Mouse (Mus musculus): ENCODE data around the gene Zfp408. TPM values are rescaled to one million over a fixed set of nuclear protein-coding genes. Genes with fewer than 3 reads are reported as not detected.
"Not testable (repeated sequence)": the region's sequence is repeated elsewhere in the genome, so short reads cannot be mapped to it uniquely, and the experiment has no call there.

Gene Zfp408
- polyA plus RNA-seq, 1 experiment from 2014 or later: 12.6 TPM

DNA sequence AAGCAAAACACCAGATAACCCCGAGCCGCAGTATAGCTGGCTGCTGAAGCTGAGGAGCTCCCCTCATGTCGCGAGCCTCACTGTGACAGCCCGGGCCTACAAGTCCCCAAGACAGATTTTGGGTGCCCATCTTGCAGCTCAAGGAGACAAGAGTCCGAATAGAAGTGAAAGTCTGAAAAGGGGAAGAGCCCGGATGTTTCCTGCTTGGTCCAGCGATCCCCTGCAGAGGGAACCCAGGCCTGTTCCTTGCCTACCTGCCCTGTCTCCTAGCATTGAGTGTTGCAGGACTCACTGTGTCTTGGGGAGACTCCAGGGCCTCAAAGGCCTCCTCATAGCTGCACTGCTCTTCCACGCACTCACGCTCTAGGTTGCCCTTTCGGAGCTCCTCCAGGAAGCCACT lies 14.1 kb downstream of the Zfp408 start:
- no peak overlapping the region for H3K4me2 ChIP-seq
- H3K9ac ChIP-seq (replicated peaks): no peak overlapping the region
- no peaks in the 10 kb centered on the region for H3K27me3 ChIP-seq
- no peak for ATAC-seq (ENCODE audit: insufficient number of reproducible peaks, insufficient read depth, low FRiP score, low TSS enrichment, low read depth)
- H3K27ac ChIP-seq: no peak overlapping the region
- H3K4me1 ChIP-seq (replicated peaks): no peaks in the 10 kb centered on the region
- H3K4me3 ChIP-seq (replicated peaks): no peak overlapping the region
- no peaks in the 10 kb centered on the region for H3K9me3 ChIP-seq
- H3K36me3 ChIP-seq: no peaks in the 10 kb centered on the region
- WGBS: 90% methylated on average over 11 of the region's 11 CpGs

DNA sequence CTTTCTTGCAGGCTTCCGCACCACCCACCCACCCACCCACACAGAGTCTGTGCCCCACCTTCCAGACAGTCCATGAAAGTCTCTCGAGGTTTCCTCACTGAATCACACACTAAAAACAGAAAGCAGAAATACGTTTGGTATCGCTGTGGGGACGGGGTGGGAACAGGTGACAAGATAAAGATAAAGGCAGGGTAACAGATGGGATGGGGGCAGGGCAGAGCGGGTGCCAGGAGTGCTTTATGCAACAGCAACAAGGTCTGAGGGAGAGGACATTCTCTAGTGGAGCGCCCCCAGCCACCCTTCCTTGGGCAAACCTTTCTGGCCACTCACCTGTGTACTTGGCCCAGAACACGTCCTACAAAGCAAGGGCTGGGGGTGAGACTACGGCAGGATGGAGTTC lies 14.8 kb downstream of the Zfp408 start:
- Histone ChIP-seq H3K9ac (replicated peaks) (no peak overlapping the region), H3K27me3 (no peaks in the 10 kb centered on the region), H3K9me3 (no peaks in the 10 kb centered on the region), H3K27ac (no peak overlapping the region), H3K4me2 (no peak overlapping the region), H3K4me3 (replicated peaks) (no peak overlapping the region), H3K4me1 (replicated peaks) (no peaks in the 10 kb centered on the region), H3K36me3 (no peaks in the 10 kb centered on the region)
- ATAC-seq (ENCODE audit: insufficient number of reproducible peaks, insufficient read depth, low FRiP score, low TSS enrichment, low read depth): no peak
- WGBS: 76% methylated on average over 9 of the region's 9 CpGs

DNA sequence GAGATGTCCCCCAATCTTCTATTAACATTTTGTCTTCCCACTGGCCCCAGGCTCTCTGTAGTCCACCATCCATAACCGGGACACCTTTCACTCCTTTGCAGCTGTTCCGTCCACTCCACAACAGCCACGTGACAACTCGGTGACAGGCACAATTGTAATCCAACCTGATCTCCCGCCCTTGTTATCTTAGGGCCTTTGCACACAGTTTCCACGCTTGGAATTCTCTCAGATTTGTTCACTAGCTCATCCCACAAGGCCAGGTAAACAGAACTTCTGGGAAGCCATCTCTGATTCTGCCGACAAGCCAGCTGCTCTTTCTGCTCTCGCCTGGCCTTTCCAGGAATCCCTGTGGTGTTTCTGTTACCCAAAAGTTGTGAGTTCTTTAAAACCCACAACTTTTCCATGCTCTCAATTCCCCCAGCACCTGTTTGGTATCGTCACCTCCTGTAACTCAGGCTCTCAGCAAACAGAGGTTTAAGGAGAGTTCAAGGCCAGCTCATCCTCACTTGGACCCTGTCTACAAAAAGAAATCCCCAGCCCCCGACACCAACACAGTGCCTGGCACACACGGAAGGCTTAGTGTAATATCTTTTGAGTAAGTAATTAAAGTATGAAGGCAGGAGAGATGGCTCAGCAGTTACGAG lies 16.1 kb downstream of the Zfp408 start:
- no peaks in the 10 kb centered on the region for H3K27me3 ChIP-seq
- WGBS: 79% methylated on average over 12 of the region's 12 CpGs
- H3K36me3 ChIP-seq: no peaks in the 10 kb centered on the region
- H3K9ac ChIP-seq (replicated peaks): no peak overlapping the region
- no peaks in the 10 kb centered on the region for H3K9me3 ChIP-seq
- no peaks in the 10 kb centered on the region for H3K4me1 ChIP-seq (replicated peaks)
- H3K4me3 ChIP-seq (replicated peaks): no peak overlapping the region
- no peak for ATAC-seq (ENCODE audit: insufficient number of reproducible peaks, insufficient read depth, low FRiP score, low TSS enrichment, low read depth)
- H3K4me2 ChIP-seq: no peak overlapping the region
- H3K27ac ChIP-seq: no peak overlapping the region

DNA sequence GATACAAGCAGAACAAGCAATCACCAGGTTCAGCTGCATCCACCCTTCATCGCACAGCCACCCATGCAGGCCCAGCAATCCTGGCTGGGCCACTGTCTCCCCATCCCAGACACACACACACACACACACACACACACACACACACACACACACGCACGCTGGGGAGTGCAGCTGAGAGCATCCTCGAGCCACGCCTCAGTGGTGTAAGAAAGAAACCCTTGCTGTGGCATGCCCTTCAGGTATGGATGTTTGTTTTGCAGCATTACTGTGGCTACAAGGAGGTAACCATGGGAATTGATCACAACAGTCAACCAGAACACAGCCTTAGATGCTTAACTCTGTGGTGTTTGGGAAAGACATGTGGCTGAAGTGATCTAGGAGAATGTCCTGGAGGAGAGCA lies 17.3 kb downstream of the Zfp408 start:
- Histone ChIP-seq H3K9me3 (no peaks in the 10 kb centered on the region), H3K4me1 (replicated peaks) (no peaks in the 10 kb centered on the region), H3K27me3 (no peaks in the 10 kb centered on the region), H3K36me3 (no peaks in the 10 kb centered on the region), H3K4me2 (no peak overlapping the region), H3K9ac (replicated peaks) (no peak overlapping the region), H3K27ac (no peak overlapping the region), H3K4me3 (replicated peaks) (no peak overlapping the region)
- WGBS: 83% methylated on average over 5 of the region's 5 CpGs
- no peak for ATAC-seq (ENCODE audit: insufficient number of reproducible peaks, insufficient read depth, low FRiP score, low TSS enrichment, low read depth)

DNA sequence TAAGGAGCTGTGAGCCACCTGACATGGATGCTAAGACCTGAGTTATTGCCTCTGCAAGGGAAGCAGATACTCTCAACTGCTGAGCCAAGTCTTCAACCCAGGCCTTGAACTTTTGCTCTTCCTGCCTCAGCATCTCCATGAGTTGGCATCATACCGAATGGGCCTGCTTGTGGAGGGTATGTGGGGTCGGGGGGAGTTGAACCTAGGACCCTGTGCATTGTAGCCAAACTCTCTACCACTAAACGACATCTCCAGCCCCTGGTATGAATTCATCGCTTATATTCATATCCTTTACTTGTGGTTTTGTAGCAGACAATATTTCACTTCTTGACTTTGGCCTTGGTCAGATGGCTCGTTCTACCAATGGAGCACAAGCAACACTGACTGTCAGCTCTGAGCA lies 17.8 kb downstream of the Zfp408 start:
- Histone ChIP-seq H3K27me3 (no peaks in the 10 kb centered on the region), H3K27ac (no peak overlapping the region), H3K9ac (replicated peaks) (no peak overlapping the region), H3K4me3 (replicated peaks) (no peak overlapping the region), H3K9me3 (no peaks in the 10 kb centered on the region), H3K4me1 (replicated peaks) (no peaks in the 10 kb centered on the region), H3K36me3 (no peaks in the 10 kb centered on the region), H3K4me2 (no peak overlapping the region)
- WGBS: 85% methylated on average over 5 of the region's 5 CpGs
- ATAC-seq (ENCODE audit: insufficient number of reproducible peaks, insufficient read depth, low FRiP score, low TSS enrichment, low read depth): no peak

DNA sequence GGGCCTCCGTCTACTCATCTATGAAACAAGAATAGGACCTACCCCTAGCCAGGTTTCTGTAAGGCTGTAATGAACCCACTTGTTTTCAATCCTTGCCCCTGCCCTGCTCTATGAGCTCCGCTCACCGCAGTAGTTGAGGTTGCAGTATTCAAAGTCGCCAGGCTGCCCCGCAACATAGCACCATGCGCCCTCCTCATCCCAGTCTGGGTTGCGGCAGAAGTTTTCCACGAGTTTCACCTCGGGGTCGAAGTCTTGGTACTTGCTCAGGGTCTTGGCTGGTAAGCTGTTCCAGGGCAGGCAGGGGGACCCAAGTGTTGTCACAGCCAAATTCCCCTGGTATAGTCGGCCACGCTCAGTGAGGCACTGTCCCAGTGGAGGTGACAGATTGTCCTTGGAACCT lies 19.2 kb downstream of the Zfp408 start:
- Histone ChIP-seq H3K4me3 (replicated peaks) (no peak overlapping the region), H3K9ac (replicated peaks) (no peak overlapping the region), H3K27ac (no peak overlapping the region), H3K4me1 (replicated peaks) (no peaks in the 10 kb centered on the region), H3K36me3 (no peaks in the 10 kb centered on the region), H3K9me3 (no peaks in the 10 kb centered on the region), H3K4me2 (no peak overlapping the region), H3K27me3 (no peaks in the 10 kb centered on the region)
- 88% methylated on average over 12 of the region's 12 CpGs for WGBS
- no peak for ATAC-seq (ENCODE audit: insufficient number of reproducible peaks, insufficient read depth, low FRiP score, low TSS enrichment, low read depth)

DNA sequence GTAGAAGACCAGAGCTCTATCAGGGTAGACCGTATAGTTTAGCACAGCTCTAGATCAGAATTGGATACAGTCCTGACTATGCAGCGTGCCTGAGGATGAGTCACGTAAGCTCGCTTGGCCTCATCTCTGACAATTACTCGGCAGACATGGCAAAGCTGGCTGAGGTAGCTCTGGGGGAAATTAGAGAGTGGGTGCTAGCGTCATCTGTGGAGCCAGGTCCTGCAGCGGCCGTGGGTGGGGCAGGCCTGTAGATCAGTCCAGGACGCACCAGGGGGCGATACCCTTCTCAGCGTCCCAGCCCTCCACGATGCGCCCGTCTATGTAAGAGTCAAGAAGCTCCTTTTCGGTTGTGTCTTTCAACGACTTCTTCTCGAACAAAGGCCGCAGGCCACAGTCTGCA lies 19.9 kb downstream of the Zfp408 start:
- no peaks in the 10 kb centered on the region for H3K27me3 ChIP-seq
- H3K4me1 ChIP-seq (replicated peaks): no peaks in the 10 kb centered on the region
- H3K9ac ChIP-seq (replicated peaks): no peak overlapping the region
- WGBS: 86% methylated on average over 18 of the region's 18 CpGs
- no peak overlapping the region for H3K4me2 ChIP-seq
- H3K27ac ChIP-seq: no peak overlapping the region
- no peaks in the 10 kb centered on the region for H3K36me3 ChIP-seq
- no peak for ATAC-seq (ENCODE audit: insufficient number of reproducible peaks, insufficient read depth, low FRiP score, low TSS enrichment, low read depth)
- no peak overlapping the region for H3K4me3 ChIP-seq (replicated peaks)
- no peaks in the 10 kb centered on the region for H3K9me3 ChIP-seq

DNA sequence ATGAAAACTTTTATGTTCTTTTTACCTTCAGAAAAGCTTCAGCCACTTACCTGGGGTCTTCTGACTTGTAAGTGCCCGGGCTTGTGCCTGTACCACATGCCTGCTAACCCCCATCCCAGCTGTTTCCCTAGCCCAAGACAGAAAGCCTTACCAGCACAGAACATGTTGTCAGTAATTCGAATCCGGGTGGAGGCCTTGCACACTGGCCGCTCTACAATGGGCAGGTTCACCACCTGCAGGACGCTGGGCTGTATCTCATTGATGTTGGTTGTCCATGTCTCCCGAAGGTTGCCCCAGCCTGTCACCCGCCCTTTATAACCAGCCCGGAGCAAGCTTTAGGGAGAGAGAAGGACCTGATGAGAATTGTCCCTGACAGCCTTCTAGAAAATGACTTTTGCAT lies 21.4 kb downstream of the Zfp408 start:
- Histone ChIP-seq H3K4me1 (replicated peaks) (no peaks in the 10 kb centered on the region), H3K4me2 (no peak overlapping the region), H3K9ac (replicated peaks) (no peak overlapping the region), H3K27ac (no peak overlapping the region), H3K27me3 (no peaks in the 10 kb centered on the region), H3K36me3 (peaks cover 4% of the 10 kb centered on the region; the same call in 1 of the 2 replicates), H3K9me3 (no peaks in the 10 kb centered on the region), H3K4me3 (replicated peaks) (no peak overlapping the region)
- 84% methylated on average over 8 of the region's 8 CpGs for WGBS
- ATAC-seq (ENCODE audit: insufficient number of reproducible peaks, insufficient read depth, low FRiP score, low TSS enrichment, low read depth): no peak

DNA sequence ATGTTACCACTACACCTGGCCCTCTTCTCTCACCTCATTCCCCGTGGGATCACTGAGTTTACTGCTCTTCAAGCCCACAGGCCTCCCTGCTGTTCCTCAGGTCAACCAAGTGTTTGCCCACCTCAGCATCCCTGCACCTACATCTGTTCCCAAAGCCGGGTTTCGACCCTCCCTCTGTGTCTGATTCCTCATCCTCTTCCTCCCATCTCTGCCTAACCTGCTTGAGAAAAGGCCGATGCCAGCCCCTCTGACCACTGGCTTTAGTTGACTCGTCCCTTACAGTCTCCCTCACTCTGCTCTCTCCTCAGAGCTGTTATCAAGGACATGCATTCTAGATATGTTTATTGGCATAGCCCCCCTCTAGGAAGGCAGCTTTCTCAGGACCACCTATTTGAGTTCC lies 22.1 kb downstream of the Zfp408 start:
- ATAC-seq (ENCODE audit: insufficient number of reproducible peaks, insufficient read depth, low FRiP score, low TSS enrichment, low read depth): no peak
- Histone ChIP-seq H3K4me2 (no peak overlapping the region), H3K4me1 (replicated peaks) (no peaks in the 10 kb centered on the region), H3K36me3 (peaks cover 11% of the 10 kb centered on the region), H3K9me3 (no peaks in the 10 kb centered on the region), H3K27me3 (no peaks in the 10 kb centered on the region), H3K4me3 (replicated peaks) (no peak overlapping the region), H3K9ac (replicated peaks) (no peak overlapping the region), H3K27ac (no peak overlapping the region)
- 71% methylated on average over 5 of the region's 5 CpGs for WGBS

DNA sequence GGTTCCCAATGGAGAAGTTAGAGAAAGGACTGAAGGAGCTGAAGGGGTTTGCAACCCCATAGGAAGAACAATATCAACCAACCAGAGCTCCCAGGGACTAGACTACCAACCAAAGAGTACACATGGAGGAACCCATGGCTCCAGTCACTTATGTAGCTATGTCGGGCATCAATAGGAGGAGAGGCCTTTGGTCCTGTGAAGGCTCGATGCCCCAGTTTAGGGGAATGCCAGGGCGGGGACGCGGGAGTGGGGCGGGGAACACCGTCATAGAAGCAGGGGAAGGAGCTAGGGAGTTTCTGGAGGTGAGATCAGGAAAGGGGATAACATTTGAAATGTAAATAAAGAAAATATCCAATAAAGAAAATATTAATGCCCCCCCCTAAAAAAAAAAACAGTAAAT lies 26.2 kb downstream of the Zfp408 start:
- H3K27me3 ChIP-seq; ATAC-seq (ENCODE audit: insufficient number of reproducible peaks, insufficient read depth, low FRiP score, low TSS enrichment, low read depth); H3K4me1 ChIP-seq (replicated peaks); H3K4me2 ChIP-seq; H3K4me3 ChIP-seq (replicated peaks); H3K9ac ChIP-seq (replicated peaks); H3K27ac ChIP-seq; H3K9me3 ChIP-seq: not testable (repeated sequence)
- 94% methylated on average over 7 of the region's 7 CpGs for WGBS
- peaks cover 51% of the 10 kb centered on the region for H3K36me3 ChIP-seq

DNA sequence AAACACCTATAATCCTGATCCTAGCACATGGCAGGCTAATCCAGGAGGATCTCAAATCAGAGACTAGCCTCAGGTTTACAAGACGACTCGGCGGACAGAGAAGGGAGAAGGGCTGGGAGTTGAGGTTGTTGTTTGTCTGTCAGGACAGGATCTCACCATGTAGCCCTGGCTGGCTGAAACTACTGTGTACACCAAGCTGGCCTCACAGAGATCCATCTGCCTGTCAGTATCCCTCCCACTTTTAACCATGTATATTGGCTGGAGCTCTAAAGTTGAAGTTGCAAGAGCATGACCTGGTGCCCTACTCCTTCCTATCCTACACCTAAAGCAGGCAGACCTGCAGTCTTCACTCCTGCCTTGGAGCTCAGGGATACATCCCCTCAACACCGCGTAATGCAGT lies 27.2 kb downstream of the Zfp408 start:
- Histone ChIP-seq H3K4me3 (replicated peaks) (no peak overlapping the region), H3K9me3 (no peaks in the 10 kb centered on the region), H3K4me1 (replicated peaks) (no peaks in the 10 kb centered on the region), H3K9ac (replicated peaks) (no peak overlapping the region), H3K27me3 (no peaks in the 10 kb centered on the region), H3K4me2 (no peak overlapping the region), H3K36me3 (peaks cover 62% of the 10 kb centered on the region), H3K27ac (no peak overlapping the region)
- ATAC-seq (ENCODE audit: insufficient number of reproducible peaks, insufficient read depth, low FRiP score, low TSS enrichment, low read depth): no peak
- whole genome bisulfite sequencing: 93% methylated on average over 5 of the region's 5 CpGs

DNA sequence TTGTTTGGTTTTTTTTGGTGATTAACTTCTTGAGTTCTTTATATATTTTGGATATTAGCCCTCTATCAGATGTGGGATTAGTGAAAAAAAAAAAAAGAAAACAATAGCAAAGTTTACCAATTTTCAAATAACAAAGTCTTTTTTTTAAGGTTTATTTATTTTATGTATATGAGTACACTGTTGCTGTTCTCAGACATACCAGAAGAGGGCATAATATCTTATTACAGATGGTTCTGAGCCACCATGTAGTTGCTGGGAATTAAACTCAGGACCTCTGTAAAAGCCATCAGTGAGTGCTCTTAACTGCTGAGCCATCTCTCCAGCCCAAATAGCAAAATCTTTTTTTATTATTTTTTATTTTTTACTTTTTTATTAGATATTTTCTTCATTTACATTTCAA lies 40.2 kb downstream of the Zfp408 start:
- not testable (repeated sequence) for H3K4me2 ChIP-seq; H3K9me3 ChIP-seq; H3K4me1 ChIP-seq (replicated peaks); ATAC-seq (ENCODE audit: insufficient number of reproducible peaks, insufficient read depth, low FRiP score, low TSS enrichment, low read depth); H3K27me3 ChIP-seq; H3K9ac ChIP-seq (replicated peaks); H3K4me3 ChIP-seq (replicated peaks); H3K27ac ChIP-seq
- H3K36me3 ChIP-seq: peaks cover 82% of the 10 kb centered on the region

All from limb, embryonic 12.5 days (tissue).